Mouse (Mus musculus): ENCODE measurements around the gene Cdt1. TPM values are rescaled to one million over a fixed set of nuclear protein-coding genes. Genes with fewer than 3 reads are reported as not detected.
"Not testable (repeated sequence)": the region's sequence is repeated elsewhere in the genome, so short reads cannot be mapped to it uniquely, and the experiment has no call there.

The Cdt1 gene
- polyA plus RNA-seq, 1 experiment from 2014 or later, result 23.7 TPM

GRCm38 (mm10) chr8:122569996-122570395 is 2.2 kb downstream of the Cdt1 start:
- Histone ChIP-seq H3K9me3 (ENCODE audit: low read length) (no peaks in the 10 kb centered on the region), H3K36me3 (replicated peaks; ENCODE audit: insufficient read depth, low read length) (peaks cover 37% of the 10 kb centered on the region), H3K9ac (replicated peaks) (no peak overlapping the region), H3K27me3 (ENCODE audit: insufficient read depth, low read length) (no peaks in the 10 kb centered on the region), H3K4me3 (ENCODE audit: low read depth, low read length) (no peak overlapping the region), H3K4me1 (ENCODE audit: insufficient read depth) (peaks cover 32% of the 10 kb centered on the region), H3K27ac (ENCODE audit: low read depth) (no peak overlapping the region), H3K4me2 (ENCODE audit: low read depth, low read length) (peak overlapping the region; percentile 89)
- TF ChIP-seq EP300 (IDR thresholded peaks at IDR 0.05; ENCODE audit: low read depth), result no peak
- no peak for TF ChIP-seq CTCF (IDR thresholded peaks at IDR 0.05; ENCODE audit: low read depth)
- DNase-seq, result no peak
- WGBS (ENCODE audit: insufficient replicate concordance), result 95% methylated on average over 16 of the region's 16 CpGs
- no peak for ATAC-seq

GRCm38 (mm10) chr8:122571153-122571552 is 3.3 kb downstream of the Cdt1 start:
- DNase-seq (no peak), ATAC-seq (no peak)
- Histone ChIP-seq H3K4me3 (ENCODE audit: low read depth, low read length) (no peak overlapping the region), H3K27me3 (ENCODE audit: insufficient read depth, low read length) (no peaks in the 10 kb centered on the region), H3K36me3 (replicated peaks; ENCODE audit: insufficient read depth, low read length) (peaks cover 37% of the 10 kb centered on the region), H3K9me3 (ENCODE audit: low read length) (no peaks in the 10 kb centered on the region), H3K27ac (ENCODE audit: low read depth) (no peak overlapping the region), H3K9ac (replicated peaks) (no peak overlapping the region), H3K4me1 (ENCODE audit: insufficient read depth) (peaks cover 39% of the 10 kb centered on the region), H3K4me2 (ENCODE audit: low read depth, low read length) (no peak overlapping the region)
- TF ChIP-seq EP300 (IDR thresholded peaks at IDR 0.05; ENCODE audit: low read depth), result no peak
- WGBS (ENCODE audit: insufficient replicate concordance), result 93% methylated on average over 11 of the region's 11 CpGs

GRCm38 (mm10) chr8:122571750-122572267 is 4.0 kb downstream of the Cdt1 start:
- TF ChIP-seq CTCF (IDR thresholded peaks at IDR 0.05; ENCODE audit: low read depth) (no peak), EP300 (IDR thresholded peaks at IDR 0.05; ENCODE audit: low read depth) (no peak)
- Histone ChIP-seq H3K4me1 (ENCODE audit: insufficient read depth) (peaks cover 32% of the 10 kb centered on the region), H3K4me2 (ENCODE audit: low read depth, low read length) (no peak overlapping the region), H3K9ac (replicated peaks) (no peak overlapping the region), H3K27me3 (ENCODE audit: insufficient read depth, low read length) (no peaks in the 10 kb centered on the region), H3K36me3 (replicated peaks; ENCODE audit: insufficient read depth, low read length) (peaks cover 37% of the 10 kb centered on the region), H3K4me3 (ENCODE audit: low read depth, low read length) (no peak overlapping the region), H3K9me3 (ENCODE audit: low read length) (no peaks in the 10 kb centered on the region), H3K27ac (ENCODE audit: low read depth) (no peak overlapping the region)
- 91% methylated on average over 17 of the region's 17 CpGs for WGBS (ENCODE audit: insufficient replicate concordance)
- ATAC-seq (no peak), DNase-seq (no peak)

- Histone ChIP-seq H3K4me3 (ENCODE audit: low read depth, low read length) (no peak overlapping the region), H3K4me1 (ENCODE audit: insufficient read depth) (peaks cover 31% of the 10 kb centered on the region), H3K36me3 (replicated peaks; ENCODE audit: insufficient read depth, low read length) (peaks cover 37% of the 10 kb centered on the region), H3K9me3 (ENCODE audit: low read length) (no peaks in the 10 kb centered on the region), H3K27me3 (ENCODE audit: insufficient read depth, low read length) (no peaks in the 10 kb centered on the region), H3K27ac (ENCODE audit: low read depth) (no peak overlapping the region), H3K4me2 (ENCODE audit: low read depth, low read length) (no peak overlapping the region), H3K9ac (replicated peaks) (no peak overlapping the region)
- TF ChIP-seq CTCF (IDR thresholded peaks at IDR 0.05; ENCODE audit: low read depth) (no peak), EP300 (IDR thresholded peaks at IDR 0.05; ENCODE audit: low read depth) (no peak)
- DNase-seq (no peak), ATAC-seq (no peak)
- 90% methylated on average over 3 of the region's 3 CpGs for WGBS (ENCODE audit: insufficient replicate concordance)
These were observed 4.9 kb downstream of the Cdt1 start for GRCm38 (mm10) chr8:122572751-122573150.

- not testable (repeated sequence) for DNase-seq; ATAC-seq; H3K4me2 ChIP-seq (ENCODE audit: low read depth, low read length); H3K9me3 ChIP-seq (ENCODE audit: low read length); H3K27me3 ChIP-seq (ENCODE audit: insufficient read depth, low read length); H3K4me3 ChIP-seq (ENCODE audit: low read depth, low read length)
- H3K27ac ChIP-seq (ENCODE audit: low read depth), result peak overlapping the region; percentile 84; the same call in 1 of the 2 replicates
- WGBS (ENCODE audit: insufficient replicate concordance), result 60% methylated on average over 4 of the region's 4 CpGs
- H3K9ac ChIP-seq (replicated peaks), result 0 out of 2 replicates have a peak overlapping the region, but pooled peaks have one; percentile 4
- H3K36me3 ChIP-seq (replicated peaks; ENCODE audit: insufficient read depth, low read length), result peaks cover 37% of the 10 kb centered on the region
- H3K4me1 ChIP-seq (ENCODE audit: insufficient read depth), result peaks cover 31% of the 10 kb centered on the region
These were observed 5.4 kb downstream of the Cdt1 start for GRCm38 (mm10) chr8:122573176-122573575.

GRCm38 (mm10) chr8:122573577-122573976 is 5.8 kb downstream of the Cdt1 start:
- Histone ChIP-seq H3K4me3 (ENCODE audit: low read depth, low read length) (no peak overlapping the region), H3K9me3 (ENCODE audit: low read length) (no peaks in the 10 kb centered on the region), H3K4me2 (ENCODE audit: low read depth, low read length) (no peak overlapping the region), H3K27me3 (ENCODE audit: insufficient read depth, low read length) (no peaks in the 10 kb centered on the region), H3K4me1 (ENCODE audit: insufficient read depth) (peaks cover 31% of the 10 kb centered on the region), H3K27ac (ENCODE audit: low read depth) (peak overlapping the region; percentile 84), H3K36me3 (replicated peaks; ENCODE audit: insufficient read depth, low read length) (peaks cover 37% of the 10 kb centered on the region), H3K9ac (replicated peaks) (0 out of 2 replicates have a peak overlapping the region, but pooled peaks have one; percentile 4)
- DNase-seq (no peak), ATAC-seq (no peak)
- TF ChIP-seq EP300 (IDR thresholded peaks at IDR 0.05; ENCODE audit: low read depth) (no peak), CTCF (IDR thresholded peaks at IDR 0.05; ENCODE audit: low read depth) (no peak)
- WGBS (ENCODE audit: insufficient replicate concordance), result 51% methylated on average over 9 of the region's 9 CpGs

GRCm38 (mm10) chr8:122574264-122574663 is 6.4 kb downstream of the Cdt1 start:
- TF ChIP-seq CTCF (IDR thresholded peaks at IDR 0.05; ENCODE audit: low read depth), result no peak
- peak; percentile 23; the same call in 1 of the 2 replicates for TF ChIP-seq EP300 (IDR thresholded peaks at IDR 0.05; ENCODE audit: low read depth)
- peaks cover 26% of the 10 kb centered on the region for H3K4me1 ChIP-seq (ENCODE audit: insufficient read depth)
- peak overlapping the region; percentile 84 for H3K27ac ChIP-seq (ENCODE audit: low read depth)
- no peaks in the 10 kb centered on the region for H3K27me3 ChIP-seq (ENCODE audit: insufficient read depth, low read length)
- DNase-seq (no peak), ATAC-seq (peak; percentile 53)
- H3K4me2 ChIP-seq (ENCODE audit: low read depth, low read length), result peak overlapping the region; percentile 87
- WGBS (ENCODE audit: insufficient replicate concordance), result 55% methylated on average over 3 of the region's 3 CpGs
- H3K4me3 ChIP-seq (ENCODE audit: low read depth, low read length), result no peak overlapping the region
- no peaks in the 10 kb centered on the region for H3K9me3 ChIP-seq (ENCODE audit: low read length)
- no peak overlapping the region for H3K9ac ChIP-seq (replicated peaks)
- H3K36me3 ChIP-seq (replicated peaks; ENCODE audit: insufficient read depth, low read length), result peaks cover 37% of the 10 kb centered on the region

Data from liver, postnatal 0 days (tissue).